Mouse (Mus musculus) heart, embryonic 13.5 days (tissue): Measurements from ENCODE around the gene Plin5. TPM values are rescaled to one million over a fixed set of nuclear protein-coding genes. Genes with fewer than 3 reads are reported as not detected.

ENCODE experiments used
- ATAC-seq: fragments of 200-750 bp; cut with Nextera tagmentation; 2 replicates; pipeline ENCODE4 v1.8.0; 2017; ENCODE audit warnings: moderate TSS enrichment; ENCODE audit not compliant: insufficient number of reproducible peaks, low FRiP score, low TSS enrichment; ENCODE audit errors: extremely low read depth
- H3K27ac ChIP-seq: fragments of 300-500 bp; sonication (generic); replicated peaks from 2 replicates; pipeline ENCODE4 v1.5.1; 2015; ENCODE audit warnings: moderate library complexity, mild to moderate bottlenecking, inconsistent platforms
- H3K27me3 ChIP-seq: fragments of 300-500 bp; sonication (generic); replicated peaks from 2 replicates; pipeline ENCODE4 v1.6.1; 2015; ENCODE audit warnings: mild to moderate bottlenecking, inconsistent platforms
- H3K36me3 ChIP-seq: fragments of 300-500 bp; sonication (generic); 2 replicates; pipeline ENCODE4 v1.6.1; 2015; ENCODE audit warnings: mild to moderate bottlenecking, inconsistent platforms
- H3K4me1 ChIP-seq: fragments of 300-500 bp; sonication (generic); 2 replicates; pipeline ENCODE4 v1.6.1; 2015; ENCODE audit warnings: inconsistent platforms
- H3K4me2 ChIP-seq: fragments of 300-500 bp; sonication (generic); 2 replicates; pipeline ENCODE4 v1.6.1; 2015; ENCODE audit warnings: inconsistent platforms, mild to moderate bottlenecking, moderate library complexity
- H3K4me3 ChIP-seq: fragments of 300-500 bp; sonication (generic); 2 replicates; pipeline ENCODE4 v1.5.1; 2015; ENCODE audit warnings: moderate library complexity, mild to moderate bottlenecking, inconsistent platforms
- H3K9ac ChIP-seq: fragments of 300-500 bp; sonication (generic); 2 replicates; pipeline ENCODE4 v1.6.1; 2015; ENCODE audit warnings: inconsistent platforms, mild to moderate bottlenecking, moderate library complexity
- H3K9me3 ChIP-seq: fragments of 300-500 bp; sonication (generic); 2 replicates; pipeline ENCODE4 v1.6.1; 2016; ENCODE audit warnings: inconsistent platforms
- WGBS: fragments of 180-500 bp; shearing (Covaris S2); methylation state at CpG from one replicate; pipeline ENCODE4 v1.1.7; 2015; ENCODE audit warnings: mixed read lengths; 5-methylcytosine and 5-hydroxymethylcytosine counted together
- polyA plus RNA-seq: library from polyadenylated mRNA; unstranded; fragments of >200 nt; fragmentation: Nextera tagmentation; extraction: Ambion mirVana; gene quantifications from 2 replicates; pipeline ENCODE4 v1.2.1, GENCODE M21; 2015

Plin5 gene
- polyA plus RNA-seq, 1 experiment from 2014 or later = 0.47 TPM

- H3K9ac ChIP-seq = no peak overlapping the region
Observed at GRCm38 (mm10) chr17:56146131-56146530, 28.7 kb upstream of the Plin5 start.

GRCm38 (mm10) chr17:56144546-56144945 lies 27.1 kb upstream of the Plin5 start:
- Histone ChIP-seq H3K9me3 (no peaks in the 10 kb centered on the region), H3K9ac (no peak overlapping the region), H3K36me3 (no peaks in the 10 kb centered on the region), H3K4me2 (no peak overlapping the region), H3K4me1 (peaks cover 28% of the 10 kb centered on the region), H3K4me3 (no peak overlapping the region), H3K27me3 (peaks cover 100% of the 10 kb centered on the region), H3K27ac (no peak overlapping the region)
- 64% methylated on average over 9 of the region's 9 CpGs for WGBS
- ATAC-seq = no peak

More at GRCm38 (mm10) chr17:56146131-56146530, 28.7 kb upstream of the Plin5 start:
- Histone ChIP-seq H3K4me1 (peaks cover 24% of the 10 kb centered on the region), H3K27ac (no peak overlapping the region), H3K9me3 (no peaks in the 10 kb centered on the region), H3K4me3 (no peak overlapping the region), H3K4me2 (no peak overlapping the region), H3K36me3 (no peaks in the 10 kb centered on the region), H3K27me3 (peaks cover 100% of the 10 kb centered on the region)
- 13% methylated on average over 9 of the region's 9 CpGs for WGBS
- no peak for ATAC-seq

- H3K4me3 ChIP-seq = peak overlapping the region; percentile 49
- H3K36me3 ChIP-seq = no peaks in the 10 kb centered on the region
- H3K9ac ChIP-seq = peak overlapping the region; percentile 59
- ATAC-seq = no peak
- 2% methylated on average over 42 of the region's 47 CpGs for WGBS
- peak overlapping the region; percentile 73 for H3K4me2 ChIP-seq
- peaks cover 27% of the 10 kb centered on the region for H3K4me1 ChIP-seq
- H3K27ac ChIP-seq = no peak overlapping the region
- no peaks in the 10 kb centered on the region for H3K9me3 ChIP-seq
- H3K27me3 ChIP-seq = peaks cover 99% of the 10 kb centered on the region
Observed at GRCm38 (mm10) chr17:56141702-56142605, 24.6 kb upstream of the Plin5 start.

GRCm38 (mm10) chr17:56139858-56140595 lies 22.6 kb upstream of the Plin5 start, which contains the start of gene Sema6b:
TSS of gene Sema6b (minus strand) at chr17:56140343.
- Histone ChIP-seq H3K4me1 (peaks cover 27% of the 10 kb centered on the region), H3K9me3 (no peaks in the 10 kb centered on the region), H3K27me3 (peaks cover 89% of the 10 kb centered on the region), H3K4me2 (peak within 1 kb of the TSS; percentile 98), H3K9ac (peak within 1 kb of the TSS; percentile 75), H3K4me3 (peak within 1 kb of the TSS; percentile 66), H3K27ac (no peak within 1 kb of the TSS), H3K36me3 (no peaks in the 10 kb centered on the region)
- ATAC-seq = no peak
- WGBS = 1% methylated on average over 77 of the region's 79 CpGs

- Histone ChIP-seq H3K4me1 (peaks cover 33% of the 10 kb centered on the region), H3K27ac (no peak overlapping the region), H3K9ac (peak overlapping the region; percentile 75), H3K9me3 (no peaks in the 10 kb centered on the region), H3K4me3 (peak overlapping the region; percentile 66), H3K4me2 (peak overlapping the region; percentile 98), H3K36me3 (no peaks in the 10 kb centered on the region), H3K27me3 (peaks cover 86% of the 10 kb centered on the region)
- 7% methylated on average over 20 of the region's 21 CpGs for WGBS
- ATAC-seq = no peak
Observed at GRCm38 (mm10) chr17:56139355-56139754, 22.0 kb upstream of the Plin5 start.

- Histone ChIP-seq H3K4me2 (peak overlapping the region; percentile 39), H3K27me3 (peaks cover 73% of the 10 kb centered on the region), H3K9me3 (no peaks in the 10 kb centered on the region), H3K36me3 (no peaks in the 10 kb centered on the region), H3K9ac (0 out of 2 replicates have a peak overlapping the region, but pooled peaks have one; percentile 61), H3K4me3 (no peak overlapping the region), H3K27ac (no peak overlapping the region), H3K4me1 (peaks cover 43% of the 10 kb centered on the region)
- 21% methylated on average over 25 of the region's 25 CpGs for WGBS
- no peak for ATAC-seq
Observed at GRCm38 (mm10) chr17:56137839-56138613, 20.6 kb upstream of the Plin5 start.

- Histone ChIP-seq H3K4me3 (no peak overlapping the region), H3K27me3 (peaks cover 58% of the 10 kb centered on the region), H3K9ac (no peak overlapping the region), H3K9me3 (no peaks in the 10 kb centered on the region), H3K4me2 (no peak overlapping the region), H3K36me3 (no peaks in the 10 kb centered on the region), H3K27ac (no peak overlapping the region), H3K4me1 (peaks cover 36% of the 10 kb centered on the region)
- WGBS = 68% methylated on average over 7 of the region's 7 CpGs
- no peak for ATAC-seq
Observed at GRCm38 (mm10) chr17:56136558-56136957, 19.2 kb upstream of the Plin5 start.

- peak overlapping the region; percentile 76 for H3K4me2 ChIP-seq
- 3% methylated on average over 27 of the region's 27 CpGs for WGBS
- peaks cover 4% of the 10 kb centered on the region; the same call in 1 of the 2 replicates for H3K9me3 ChIP-seq
- peaks cover 28% of the 10 kb centered on the region for H3K4me1 ChIP-seq
- H3K27ac ChIP-seq = peak overlapping the region; percentile 55
- ATAC-seq = no peak
- H3K9ac ChIP-seq = peak overlapping the region; percentile 60
- H3K4me3 ChIP-seq = peak overlapping the region; percentile 46
- peaks cover 38% of the 10 kb centered on the region for H3K27me3 ChIP-seq
- no peaks in the 10 kb centered on the region for H3K36me3 ChIP-seq
Observed at GRCm38 (mm10) chr17:56134463-56134971, 17.1 kb upstream of the Plin5 start.

- Histone ChIP-seq H3K4me2 (peak overlapping the region; percentile 76), H3K4me1 (peaks cover 25% of the 10 kb centered on the region), H3K36me3 (no peaks in the 10 kb centered on the region), H3K9ac (peak overlapping the region; percentile 60), H3K4me3 (peak overlapping the region; percentile 46), H3K9me3 (peaks cover 4% of the 10 kb centered on the region; the same call in 1 of the 2 replicates), H3K27me3 (peaks cover 30% of the 10 kb centered on the region), H3K27ac (peak overlapping the region; percentile 53)
- ATAC-seq = 0 out of 2 replicates have a peak, but pooled peaks have one; percentile 41
- 15% methylated on average over 21 of the region's 21 CpGs for WGBS
Observed at GRCm38 (mm10) chr17:56133457-56134363, 16.3 kb upstream of the Plin5 start.

- WGBS = 7% methylated on average over 14 of the region's 14 CpGs
- peaks cover 18% of the 10 kb centered on the region for H3K4me1 ChIP-seq
- H3K27ac ChIP-seq = no peak overlapping the region
- H3K4me2 ChIP-seq = 0 out of 2 replicates have a peak overlapping the region, but pooled peaks have one; percentile 14
- ATAC-seq = no peak
- H3K27me3 ChIP-seq = peaks cover 20% of the 10 kb centered on the region
- H3K36me3 ChIP-seq = no peaks in the 10 kb centered on the region
- peaks cover 4% of the 10 kb centered on the region; the same call in 1 of the 2 replicates for H3K9me3 ChIP-seq
- H3K4me3 ChIP-seq = no peak overlapping the region
- H3K9ac ChIP-seq = no peak overlapping the region
Observed at GRCm38 (mm10) chr17:56132661-56133060, 15.3 kb upstream of the Plin5 start.
